Mouse (Mus musculus): ENCODE data around the gene Disc1. TPM values are rescaled to one million over a fixed set of nuclear protein-coding genes. Genes with fewer than 3 reads are reported as not detected.

Gene Disc1
- polyA plus RNA-seq, 1 experiment from 2014 or later, result 1.8 TPM

GRCm38 (mm10) chr8:125098050-125098449 is 44.1 kb downstream of the Disc1 start:
- no peaks in the 10 kb centered on the region for H3K27me3 ChIP-seq (replicated peaks)
- ATAC-seq (ENCODE audit: low FRiP score, low read depth), result no peak
- 73% methylated on average over 5 of the region's 5 CpGs for WGBS
- no peaks in the 10 kb centered on the region for H3K36me3 ChIP-seq
- no peak overlapping the region for H3K4me3 ChIP-seq
- no peaks in the 10 kb centered on the region for H3K9me3 ChIP-seq
- H3K4me2 ChIP-seq (replicated peaks), result no peak overlapping the region
- H3K9ac ChIP-seq, result no peak overlapping the region
- H3K27ac ChIP-seq, result no peak overlapping the region
- no peaks in the 10 kb centered on the region for H3K4me1 ChIP-seq

- no peak for ATAC-seq (ENCODE audit: low FRiP score, low read depth)
- H3K4me3 ChIP-seq, result no peak overlapping the region
- H3K27ac ChIP-seq, result no peak overlapping the region
Measured at GRCm38 (mm10) chr8:125102303-125102702, 48.3 kb downstream of the Disc1 start.

GRCm38 (mm10) chr8:125113171-125113570 is 59.2 kb downstream of the Disc1 start:
- 73% methylated on average over 9 of the region's 9 CpGs for WGBS
- no peaks in the 10 kb centered on the region for H3K27me3 ChIP-seq (replicated peaks)
- H3K4me3 ChIP-seq, result no peak overlapping the region
- no peaks in the 10 kb centered on the region for H3K36me3 ChIP-seq
- H3K4me2 ChIP-seq (replicated peaks), result no peak overlapping the region
- no peak for ATAC-seq (ENCODE audit: low FRiP score, low read depth)
- H3K9me3 ChIP-seq, result no peaks in the 10 kb centered on the region
- no peak overlapping the region for H3K9ac ChIP-seq
- H3K27ac ChIP-seq, result no peak overlapping the region
- H3K4me1 ChIP-seq, result no peaks in the 10 kb centered on the region

More at GRCm38 (mm10) chr8:125102303-125102702, 48.3 kb downstream of the Disc1 start:
- Histone ChIP-seq H3K9ac (no peak overlapping the region), H3K4me1 (no peaks in the 10 kb centered on the region), H3K4me2 (replicated peaks) (no peak overlapping the region), H3K9me3 (no peaks in the 10 kb centered on the region), H3K27me3 (replicated peaks) (no peaks in the 10 kb centered on the region), H3K36me3 (no peaks in the 10 kb centered on the region)
- WGBS, result 84% methylated on average over 13 of the region's 13 CpGs

DNA sequence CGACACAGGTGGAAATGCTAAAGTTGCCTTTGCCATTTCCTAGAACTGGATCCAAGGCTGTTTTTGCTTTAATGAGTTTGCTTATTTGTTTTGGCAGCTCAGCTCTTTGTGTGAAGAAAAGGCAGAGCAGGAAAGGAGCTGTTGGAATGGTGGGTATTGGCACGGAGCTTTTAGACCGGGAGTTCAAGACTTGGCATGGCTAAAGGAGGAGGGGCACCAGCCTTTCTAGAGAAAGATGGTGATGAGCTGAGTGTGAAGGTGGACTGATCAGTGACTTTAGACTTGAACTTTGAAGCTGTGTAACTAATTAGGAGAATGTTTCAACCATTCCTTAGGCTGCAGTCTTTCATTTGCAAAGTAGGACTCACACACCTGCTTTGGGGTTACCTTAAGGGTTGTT is 59.8 kb downstream of the Disc1 start:
- H3K27me3 ChIP-seq (replicated peaks), result no peaks in the 10 kb centered on the region
- H3K9ac ChIP-seq, result no peak overlapping the region
- H3K4me2 ChIP-seq (replicated peaks), result no peak overlapping the region
- 93% methylated on average over 3 of the region's 3 CpGs for WGBS
- no peak overlapping the region for H3K27ac ChIP-seq
- no peaks in the 10 kb centered on the region for H3K9me3 ChIP-seq
- H3K4me3 ChIP-seq, result no peak overlapping the region
- ATAC-seq (ENCODE audit: low FRiP score, low read depth), result no peak
- no peaks in the 10 kb centered on the region for H3K4me1 ChIP-seq
- no peaks in the 10 kb centered on the region for H3K36me3 ChIP-seq

DNA sequence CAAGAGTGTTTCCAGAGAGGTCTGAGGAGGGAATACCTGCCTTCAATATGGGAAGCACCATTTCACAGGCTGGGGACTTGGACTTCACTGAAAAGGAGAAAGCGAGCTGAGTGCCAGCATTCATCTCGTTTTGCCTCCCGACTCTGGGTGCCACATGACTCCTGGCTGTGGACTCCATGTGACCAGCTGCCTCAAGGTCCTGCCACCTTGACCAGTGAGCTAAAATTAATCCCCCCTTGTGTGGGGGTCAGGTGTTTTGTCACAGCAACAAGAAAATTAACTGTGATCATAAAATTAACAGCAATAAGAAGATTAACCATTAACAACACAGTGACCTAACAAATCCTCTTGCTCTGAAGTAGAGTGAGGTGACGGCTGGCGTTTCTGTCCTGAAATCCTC is 61.3 kb downstream of the Disc1 start:
- H3K27ac ChIP-seq, result no peak overlapping the region
- H3K4me3 ChIP-seq, result no peak overlapping the region
- no peaks in the 10 kb centered on the region for H3K36me3 ChIP-seq
- H3K4me2 ChIP-seq (replicated peaks), result no peak overlapping the region
- H3K9ac ChIP-seq, result no peak overlapping the region
- no peak for ATAC-seq (ENCODE audit: low FRiP score, low read depth)
- 90% methylated on average over 5 of the region's 5 CpGs for WGBS
- no peaks in the 10 kb centered on the region for H3K4me1 ChIP-seq
- no peaks in the 10 kb centered on the region for H3K27me3 ChIP-seq (replicated peaks)
- no peaks in the 10 kb centered on the region for H3K9me3 ChIP-seq

GRCm38 (mm10) chr8:125116616-125117015 is 62.6 kb downstream of the Disc1 start:
- Histone ChIP-seq H3K9ac (no peak overlapping the region), H3K4me1 (0 out of 2 replicates have a peak, but pooled peaks cover 5% of the 10 kb centered on the region), H3K36me3 (no peaks in the 10 kb centered on the region), H3K4me2 (replicated peaks) (no peak overlapping the region), H3K27ac (no peak overlapping the region), H3K9me3 (no peaks in the 10 kb centered on the region), H3K4me3 (no peak overlapping the region), H3K27me3 (replicated peaks) (no peaks in the 10 kb centered on the region)
- ATAC-seq (ENCODE audit: low FRiP score, low read depth), result no peak
- 16% methylated on average over 2 of the region's 2 CpGs for WGBS

DNA sequence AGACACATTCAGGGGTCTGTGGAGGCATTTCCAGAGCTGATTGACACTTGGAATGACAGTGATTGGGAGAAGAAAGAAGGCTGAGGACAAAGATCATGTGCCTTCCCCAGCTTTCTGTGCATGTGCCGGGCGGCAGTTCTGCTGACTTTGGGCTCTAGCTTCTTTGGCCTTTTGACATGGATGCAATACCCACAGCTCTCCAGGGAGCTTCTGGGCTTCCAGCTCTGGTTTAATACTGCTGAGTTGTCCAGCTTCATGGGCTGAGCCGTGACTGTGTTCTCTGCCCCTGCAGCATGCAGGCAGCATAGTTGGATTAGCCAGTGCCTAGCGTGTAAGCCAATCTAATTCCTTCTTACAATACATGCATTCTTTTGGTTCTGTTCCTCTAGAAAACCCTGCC is 72.5 kb downstream of the Disc1 start:
- no peak overlapping the region for H3K27ac ChIP-seq
- no peaks in the 10 kb centered on the region; the same call in 1 of the 2 replicates for H3K27me3 ChIP-seq (replicated peaks)
- no peak overlapping the region for H3K4me3 ChIP-seq
- no peak overlapping the region for H3K9ac ChIP-seq
- no peaks in the 10 kb centered on the region for H3K4me1 ChIP-seq
- H3K9me3 ChIP-seq, result no peaks in the 10 kb centered on the region
- no peak for ATAC-seq (ENCODE audit: low FRiP score, low read depth)
- no peak overlapping the region for H3K4me2 ChIP-seq (replicated peaks)
- H3K36me3 ChIP-seq, result no peaks in the 10 kb centered on the region
- 89% methylated on average over 4 of the region's 4 CpGs for WGBS

GRCm38 (mm10) chr8:125127621-125128020 is 73.6 kb downstream of the Disc1 start:
- H3K36me3 ChIP-seq, result no peaks in the 10 kb centered on the region
- WGBS, result 81% methylated on average over 7 of the region's 7 CpGs
- H3K27me3 ChIP-seq (replicated peaks), result no peaks in the 10 kb centered on the region; the same call in 1 of the 2 replicates
- no peaks in the 10 kb centered on the region for H3K9me3 ChIP-seq
- H3K9ac ChIP-seq, result no peak overlapping the region
- no peak for ATAC-seq (ENCODE audit: low FRiP score, low read depth)
- no peak overlapping the region for H3K27ac ChIP-seq
- no peak overlapping the region for H3K4me2 ChIP-seq (replicated peaks)
- H3K4me1 ChIP-seq, result no peaks in the 10 kb centered on the region
- no peak overlapping the region for H3K4me3 ChIP-seq

DNA sequence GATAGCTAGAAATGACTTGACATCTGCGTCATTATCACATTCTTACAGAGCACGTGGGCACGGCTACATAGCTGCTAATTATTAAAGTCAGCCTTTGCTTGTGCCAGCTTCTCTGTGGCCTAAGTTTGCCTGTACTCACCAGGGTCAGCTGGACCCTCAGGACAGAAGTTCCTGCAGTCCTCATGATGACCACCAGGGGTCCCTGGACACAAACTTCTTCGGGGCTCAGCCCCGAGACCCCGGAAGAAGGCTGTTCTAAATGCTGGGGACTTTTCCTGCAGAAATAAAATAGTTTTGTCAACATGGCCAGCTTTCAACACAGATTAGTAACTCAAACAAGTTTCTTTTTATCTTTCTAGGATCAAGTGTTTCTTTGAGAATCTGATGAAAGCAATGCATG is 74.3 kb downstream of the Disc1 start:
- no peak overlapping the region for H3K4me3 ChIP-seq
- H3K27me3 ChIP-seq (replicated peaks), result no peaks in the 10 kb centered on the region; the same call in 1 of the 2 replicates
- H3K9ac ChIP-seq, result no peak overlapping the region
- no peaks in the 10 kb centered on the region for H3K4me1 ChIP-seq
- no peak for ATAC-seq (ENCODE audit: low FRiP score, low read depth)
- H3K27ac ChIP-seq, result no peak overlapping the region
- no peak overlapping the region for H3K4me2 ChIP-seq (replicated peaks)
- WGBS, result 34% methylated on average over 6 of the region's 6 CpGs
- H3K36me3 ChIP-seq, result no peaks in the 10 kb centered on the region
- H3K9me3 ChIP-seq, result no peaks in the 10 kb centered on the region

- 92% methylated on average over 6 of the region's 6 CpGs for WGBS
- Histone ChIP-seq H3K4me1 (peaks cover 13% of the 10 kb centered on the region), H3K4me2 (replicated peaks) (no peak overlapping the region), H3K9ac (no peak overlapping the region), H3K9me3 (no peaks in the 10 kb centered on the region), H3K36me3 (no peaks in the 10 kb centered on the region), H3K27me3 (replicated peaks) (no peaks in the 10 kb centered on the region; the same call in 1 of the 2 replicates), H3K4me3 (no peak overlapping the region), H3K27ac (no peak overlapping the region)
- no peak for ATAC-seq (ENCODE audit: low FRiP score, low read depth)
Measured at GRCm38 (mm10) chr8:125130835-125131234, 76.8 kb downstream of the Disc1 start.

- H3K27me3 ChIP-seq (replicated peaks), result no peaks in the 10 kb centered on the region; the same call in 1 of the 2 replicates
- 87% methylated on average over 7 of the region's 7 CpGs for WGBS
- H3K4me3 ChIP-seq, result no peak overlapping the region
- no peak for ATAC-seq (ENCODE audit: low FRiP score, low read depth)
- H3K9ac ChIP-seq, result no peak overlapping the region
- no peaks in the 10 kb centered on the region for H3K36me3 ChIP-seq
- H3K4me2 ChIP-seq (replicated peaks), result no peak overlapping the region
- peaks cover 13% of the 10 kb centered on the region for H3K4me1 ChIP-seq
- H3K27ac ChIP-seq, result no peak overlapping the region
- no peaks in the 10 kb centered on the region for H3K9me3 ChIP-seq
Measured at GRCm38 (mm10) chr8:125131265-125131664, 77.3 kb downstream of the Disc1 start.

- Histone ChIP-seq H3K27me3 (replicated peaks) (no peaks in the 10 kb centered on the region; the same call in 1 of the 2 replicates), H3K4me2 (replicated peaks) (no peak overlapping the region), H3K9me3 (no peaks in the 10 kb centered on the region), H3K27ac (no peak overlapping the region), H3K4me3 (no peak overlapping the region), H3K36me3 (no peaks in the 10 kb centered on the region), H3K4me1 (peaks cover 17% of the 10 kb centered on the region), H3K9ac (no peak overlapping the region)
- ATAC-seq (ENCODE audit: low FRiP score, low read depth), result no peak
- WGBS, result 85% methylated on average over 11 of the region's 11 CpGs
Measured at GRCm38 (mm10) chr8:125133685-125134114, 79.7 kb downstream of the Disc1 start.

DNA sequence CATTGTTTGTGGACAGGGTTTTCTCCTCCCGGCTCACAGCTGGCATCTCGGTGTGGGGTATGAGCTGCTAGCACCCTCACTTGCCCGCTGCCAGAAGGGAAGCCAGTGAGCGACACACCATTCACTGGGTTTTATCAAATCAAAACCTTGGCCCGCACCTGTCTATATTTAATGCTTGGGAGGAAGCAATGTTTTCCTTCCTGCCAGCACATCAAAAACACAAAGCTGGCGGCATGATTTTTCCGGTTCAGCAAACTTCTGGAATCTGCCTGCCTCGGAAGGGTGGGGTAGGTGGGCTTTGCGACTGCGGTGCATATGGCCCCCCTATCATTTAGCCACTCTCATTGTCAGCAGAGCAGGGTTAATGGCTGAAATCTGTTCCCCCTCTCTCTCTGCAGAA is 80.9 kb downstream of the Disc1 start:
- H3K9ac ChIP-seq, result no peak overlapping the region
- H3K4me1 ChIP-seq, result peaks cover 25% of the 10 kb centered on the region
- ATAC-seq (ENCODE audit: low FRiP score, low read depth), result no peak
- no peak overlapping the region for H3K27ac ChIP-seq
- no peaks in the 10 kb centered on the region; the same call in 1 of the 2 replicates for H3K27me3 ChIP-seq (replicated peaks)
- WGBS, result 29% methylated on average over 10 of the region's 10 CpGs
- H3K4me2 ChIP-seq (replicated peaks), result peak overlapping the region; percentile 16
- no peak overlapping the region for H3K4me3 ChIP-seq
- H3K9me3 ChIP-seq, result no peaks in the 10 kb centered on the region
- H3K36me3 ChIP-seq, result no peaks in the 10 kb centered on the region

Data from neural tube, embryonic 12.5 days (tissue).